Mouse (Mus musculus): Measurements from ENCODE around the gene Atf6. TPM values are rescaled to one million over a fixed set of nuclear protein-coding genes. Genes with fewer than 3 reads are reported as not detected.
A peak's percentile ranks its signal among the peaks of the same experiment; 100 is the strongest.

Atf6 gene
- total and polyA plus RNA-seq, 3 experiments = 11.7 to 16.4 TPM; not detected in 1

- Histone ChIP-seq H3K27me3 (ENCODE audit: control insufficient read depth in 1 of 2, insufficient read depth in 2 of 2, low read length in 2 of 2) (no peaks in the 10 kb centered on the region), H3K9me3 (replicated peaks; ENCODE audit: insufficient read depth, low read length) (no peaks in the 10 kb centered on the region), H3K79me2 (ENCODE audit: control insufficient read depth, insufficient read depth, low read length, poor library complexity) (no peaks in the 10 kb centered on the region), H3K36me3 (ENCODE audit: control insufficient read depth in 1 of 2, insufficient read depth in 2 of 2, low read length in 2 of 2) (peaks cover 2 to 6% of the 10 kb centered on the region in 2 experiments; a peak in 3 of 4 replicates), H3K4me1 (ENCODE audit: control insufficient read depth in 1 of 2, insufficient read depth in 2 of 2, low read length in 2 of 2) (peaks cover 0 to 3% of the 10 kb centered on the region in 2 experiments; a peak in 1 of 4 replicates), H3K4me3 (ENCODE audit: control insufficient read depth in 1 of 2, insufficient read depth in 1 of 2, low read depth in 2 of 2, low read length in 2 of 2) (no peak overlapping the region), H3K9ac (ENCODE audit: control insufficient read depth, low read depth, low read length, poor library complexity, severe bottlenecking) (no peak overlapping the region), H3K27ac (ENCODE audit: control insufficient read depth, low read depth, low read length) (no peak overlapping the region)
- TF ChIP-seq CTCF (IDR thresholded peaks at IDR 0.05 in 2 of 3, conservative IDR thresholded peaks at IDR 0.05 in 1 of 3; ENCODE audit: control insufficient read depth in 1 of 3, insufficient read depth in 1 of 3, low read depth in 2 of 3, low read length in 3 of 3, poor library complexity in 1 of 3, severe bottlenecking in 1 of 3) (peak; percentile 33 to 63 (median 57); a peak in 5 of 6 replicates), RAD21 (IDR thresholded peaks at IDR 0.05; ENCODE audit: low read depth, low read length) (peak; percentile 34), SMC3 (IDR thresholded peaks at IDR 0.05; ENCODE audit: low read depth, low read length) (peak; percentile 49), ZMIZ1 (IDR thresholded peaks at IDR 0.05; ENCODE audit: low read depth, low read length) (no peak)
- peak; percentile 60 for DNase-seq (ENCODE audit: low read depth, low spot score)
Observed at GRCm38 (mm10) chr1:170844380-170844779, 23.2 kb downstream of the Atf6 start.

GRCm38 (mm10) chr1:170839685-170840084, 27.9 kb downstream of the Atf6 start:
- Histone ChIP-seq H3K9me3 (replicated peaks; ENCODE audit: insufficient read depth, low read length) (no peaks in the 10 kb centered on the region), H3K79me2 (ENCODE audit: control insufficient read depth, insufficient read depth, low read length, poor library complexity) (no peaks in the 10 kb centered on the region), H3K9ac (ENCODE audit: control insufficient read depth, low read depth, low read length, poor library complexity, severe bottlenecking) (no peak overlapping the region), H3K36me3 (ENCODE audit: control insufficient read depth in 1 of 2, insufficient read depth in 2 of 2, low read length in 2 of 2) (peaks cover 0 to 5% of the 10 kb centered on the region in 2 experiments; a peak in 2 of 4 replicates), H3K4me1 (ENCODE audit: control insufficient read depth in 1 of 2, insufficient read depth in 2 of 2, low read length in 2 of 2) (no peaks in the 10 kb centered on the region), H3K27ac (ENCODE audit: control insufficient read depth, low read depth, low read length) (no peak overlapping the region), H3K27me3 (ENCODE audit: control insufficient read depth in 1 of 2, insufficient read depth in 2 of 2, low read length in 2 of 2) (no peaks in the 10 kb centered on the region), H3K4me3 (ENCODE audit: control insufficient read depth in 1 of 2, insufficient read depth in 1 of 2, low read depth in 2 of 2, low read length in 2 of 2) (no peak overlapping the region)
- peak; percentile 62 for DNase-seq (ENCODE audit: low read depth, low spot score)
- TF ChIP-seq CTCF (IDR thresholded peaks at IDR 0.05 in 2 of 3, conservative IDR thresholded peaks at IDR 0.05 in 1 of 3; ENCODE audit: control insufficient read depth in 1 of 3, insufficient read depth in 1 of 3, low read depth in 2 of 3, low read length in 3 of 3, poor library complexity in 1 of 3, severe bottlenecking in 1 of 3) (peak in 1 of 3 experiments; percentile 70; a peak in 3 of 6 replicates), SMC3 (IDR thresholded peaks at IDR 0.05; ENCODE audit: low read depth, low read length) (peak; percentile 65), ZC3H11A (IDR thresholded peaks at IDR 0.05; ENCODE audit: low read depth, low read length) (peak; percentile 42; the same call in 1 of the 2 replicates), RCOR1 (IDR thresholded peaks at IDR 0.05; ENCODE audit: low read depth, low read length) (peak; percentile 90), RAD21 (IDR thresholded peaks at IDR 0.05; ENCODE audit: low read depth, low read length) (peak; percentile 70), TCF12 (IDR thresholded peaks at IDR 0.05; ENCODE audit: low read depth, low read length) (no peak)

GRCm38 (mm10) chr1:170834756-170835155, 32.8 kb downstream of the Atf6 start:
- Histone ChIP-seq H3K9ac (ENCODE audit: control insufficient read depth, low read depth, low read length, poor library complexity, severe bottlenecking) (no peak overlapping the region), H3K36me3 (ENCODE audit: control insufficient read depth in 1 of 2, insufficient read depth in 2 of 2, low read length in 2 of 2) (peaks cover 0 to 17% of the 10 kb centered on the region in 2 experiments; a peak in 2 of 4 replicates), H3K27me3 (ENCODE audit: control insufficient read depth in 1 of 2, insufficient read depth in 2 of 2, low read length in 2 of 2) (no peaks in the 10 kb centered on the region)
- TF ChIP-seq EP300 (IDR thresholded peaks at IDR 0.05; ENCODE audit: low read depth in 1 of 2, low read length in 2 of 2) (no peak), ETS1 (IDR thresholded peaks at IDR 0.05; ENCODE audit: low read depth, low read length) (no peak), MEF2A (IDR thresholded peaks at IDR 0.05; ENCODE audit: extremely low read depth, insufficient replicate concordance, low read depth, low read length, poor library complexity, severe bottlenecking) (no peak), CHD2 (IDR thresholded peaks at IDR 0.05; ENCODE audit: low read length) (no peak), MAZ (IDR thresholded peaks at IDR 0.05; ENCODE audit: low read depth, low read length) (no peak), POLR2AphosphoS2 (IDR thresholded peaks at IDR 0.05; ENCODE audit: low read length) (no peak), BHLHE40 (IDR thresholded peaks at IDR 0.05; ENCODE audit: borderline replicate concordance, low read depth, low read length) (no peak), CTCF (IDR thresholded peaks at IDR 0.05 in 2 of 3, conservative IDR thresholded peaks at IDR 0.05 in 1 of 3; ENCODE audit: control insufficient read depth in 1 of 3, insufficient read depth in 1 of 3, low read depth in 2 of 3, low read length in 3 of 3, poor library complexity in 1 of 3, severe bottlenecking in 1 of 3) (no peak), GABPA (IDR thresholded peaks at IDR 0.05; ENCODE audit: low read depth, low read length) (no peak), POLR2AphosphoS5 (IDR thresholded peaks at IDR 0.05; ENCODE audit: borderline replicate concordance, low read depth, low read length) (no peak), MAFK (IDR thresholded peaks at IDR 0.05; ENCODE audit: borderline replicate concordance, low read depth, low read length) (no peak), E2F4 (IDR thresholded peaks at IDR 0.05; ENCODE audit: borderline replicate concordance, low read depth, low read length) (no peak), TCF12 (IDR thresholded peaks at IDR 0.05; ENCODE audit: low read depth, low read length) (no peak), USF2 (IDR thresholded peaks at IDR 0.05; ENCODE audit: borderline replicate concordance in 1 of 2, insufficient read depth in 1 of 2, low read depth in 1 of 2, low read length in 2 of 2) (no peak), JUND (IDR thresholded peaks at IDR 0.05; ENCODE audit: low read depth, low read length) (no peak), SIN3A (IDR thresholded peaks at IDR 0.05; ENCODE audit: low read length) (no peak), TBP (IDR thresholded peaks at IDR 0.05; ENCODE audit: low read depth, low read length) (no peak), MYC (IDR thresholded peaks at IDR 0.05; ENCODE audit: low read depth, low read length) (no peak), KAT2A (conservative IDR thresholded peaks at IDR 0.05; ENCODE audit: low read depth, low read length) (no peak)

More at GRCm38 (mm10) chr1:170834756-170835155, 32.8 kb downstream of the Atf6 start:
- H3K79me2 ChIP-seq (ENCODE audit: control insufficient read depth, insufficient read depth, low read length, poor library complexity) = no peaks in the 10 kb centered on the region
- no peaks in the 10 kb centered on the region for H3K9me3 ChIP-seq (replicated peaks; ENCODE audit: insufficient read depth, low read length)
- no peak overlapping the region for H3K27ac ChIP-seq (ENCODE audit: control insufficient read depth, low read depth, low read length)
- H3K4me3 ChIP-seq (ENCODE audit: control insufficient read depth in 1 of 2, insufficient read depth in 1 of 2, low read depth in 2 of 2, low read length in 2 of 2) = no peak overlapping the region
- H3K4me1 ChIP-seq (ENCODE audit: control insufficient read depth in 1 of 2, insufficient read depth in 2 of 2, low read length in 2 of 2) = no peaks in the 10 kb centered on the region
- no peak for DNase-seq (ENCODE audit: low read depth, low spot score)

Measured in MEL (cell line).